Mouse (Mus musculus) midbrain, embryonic 16.5 days (tissue): ENCODE results near the gene Olfr1033. TPM values are rescaled to one million over a fixed set of nuclear protein-coding genes. Genes with fewer than 3 reads are reported as not detected.
"Not testable (repeated sequence)": the region's sequence is repeated elsewhere in the genome, so short reads cannot be mapped to it uniquely, and the experiment has no call there.

Experiments used
- ATAC-seq: fragments of 200-750 bp; cut with Nextera tagmentation; 2 replicates; pipeline ENCODE4 v1.8.0; 2017; ENCODE audit warnings: moderate TSS enrichment
- H3K27ac ChIP-seq: fragments of 300-500 bp; sonication (generic); 2 replicates; pipeline ENCODE4 v1.5.1; 2014; ENCODE audit warnings: mild to moderate bottlenecking, low read length, mixed read lengths
- H3K27me3 ChIP-seq: fragments of 300-500 bp; sonication (generic); 2 replicates; pipeline ENCODE4 v1.6.1; 2014; ENCODE audit warnings: low read depth, low read length, mixed read lengths; ENCODE audit not compliant: control insufficient read depth, insufficient read depth
- H3K36me3 ChIP-seq: fragments of 300-500 bp; sonication (generic); 2 replicates; pipeline ENCODE4 v1.6.1; 2014; ENCODE audit warnings: mild to moderate bottlenecking, low read length, moderate library complexity, mixed read lengths; ENCODE audit not compliant: control insufficient read depth, insufficient read depth
- H3K4me1 ChIP-seq: fragments of 300-500 bp; sonication (generic); 2 replicates; pipeline ENCODE4 v1.6.1; 2014; ENCODE audit warnings: mild to moderate bottlenecking, low read length, mixed read lengths; ENCODE audit not compliant: control insufficient read depth, insufficient read depth
- H3K4me2 ChIP-seq: fragments of 300-500 bp; sonication (generic); 2 replicates; pipeline ENCODE4 v1.6.1; 2014; ENCODE audit warnings: mild to moderate bottlenecking, low read length, mixed read lengths
- H3K4me3 ChIP-seq: fragments of 300-500 bp; sonication (generic); 2 replicates; pipeline ENCODE4 v1.5.1; 2014; ENCODE audit warnings: low read depth, mild to moderate bottlenecking, low read length, moderate library complexity, mixed read lengths
- H3K9ac ChIP-seq: fragments of 300-500 bp; sonication (generic); 2 replicates; pipeline ENCODE4 v1.6.1; 2014; ENCODE audit warnings: low read depth, low read length, mixed read lengths
- H3K9me3 ChIP-seq: fragments of 300-500 bp; sonication (generic); replicated peaks from 2 replicates; pipeline ENCODE4 v1.6.1; 2014; ENCODE audit warnings: mild to moderate bottlenecking, low read length, mixed read lengths; ENCODE audit not compliant: control insufficient read depth, poor library complexity, severe bottlenecking
- WGBS: fragments of 180-500 bp; shearing (Covaris S2); extraction: QIAGEN DNeasy Blood & Tissue Kit; methylation state at CpG from one replicate; pipeline ENCODE4 v1.1.7; 2014; 5-methylcytosine and 5-hydroxymethylcytosine counted together
- polyA plus RNA-seq: library from polyadenylated mRNA; unstranded; fragments of >200 nt; fragmentation: Nextera tagmentation; extraction: Ambion mirVana; gene quantifications from 2 replicates; pipeline ENCODE4 v1.2.1, GENCODE M21; 2015

Olfr1033 gene
- polyA plus RNA-seq = 0.79 TPM in 1 of 2 replicates, not detected in the other

- H3K27me3 ChIP-seq, H3K36me3 ChIP-seq, H3K4me1 ChIP-seq, H3K9me3 ChIP-seq, H3K27ac ChIP-seq, H3K9ac ChIP-seq, ATAC-seq: not testable (repeated sequence)
- WGBS = 0% methylated on average over 10 of the region's 11 CpGs
- Histone ChIP-seq H3K4me2 (peak within 1 kb of the TSS; percentile 51), H3K4me3 (peak within 1 kb of the TSS; percentile 37)
Observed at GRCm38 (mm10) chr2:86020406-86020805, at the start of gene Olfr1033. Gene Olfr1033, plus strand, starts transcription at chr2:86020633.

GRCm38 (mm10) chr2:85973595-85973994 lies 46.8 kb upstream of the Olfr1033 start, which contains the start of gene Olfr1029:
Gene Olfr1029, plus strand, starts transcription at chr2:85973895.
- H3K4me2 ChIP-seq = no peak within 1 kb of the TSS
- WGBS = 84% methylated on average over 2 of the region's 2 CpGs

GRCm38 (mm10) chr2:85978976-85979375 lies 41.5 kb upstream of the Olfr1033 start, which contains the start of gene Olfr1030:
Gene Olfr1030, plus strand, starts transcription at chr2:85979276.
- ATAC-seq = no peak
- WGBS = 73% methylated on average over 1 of the region's 1 CpGs
- Histone ChIP-seq H3K36me3 (no peaks in the 10 kb centered on the region), H3K4me1 (no peaks in the 10 kb centered on the region), H3K9me3 (no peaks in the 10 kb centered on the region), H3K27ac (no peak within 1 kb of the TSS), H3K27me3 (no peaks in the 10 kb centered on the region), H3K9ac (no peak within 1 kb of the TSS), H3K4me2 (no peak within 1 kb of the TSS), H3K4me3 (no peak within 1 kb of the TSS)

More at GRCm38 (mm10) chr2:85973595-85973994, 46.8 kb upstream of the Olfr1033 start, which contains the start of gene Olfr1029:
- H3K9ac ChIP-seq = no peak within 1 kb of the TSS
- no peaks in the 10 kb centered on the region for H3K27me3 ChIP-seq
- no peak for ATAC-seq
- no peaks in the 10 kb centered on the region for H3K36me3 ChIP-seq
- H3K27ac ChIP-seq = no peak within 1 kb of the TSS
- no peak within 1 kb of the TSS for H3K4me3 ChIP-seq
- no peaks in the 10 kb centered on the region for H3K9me3 ChIP-seq
- H3K4me1 ChIP-seq = no peaks in the 10 kb centered on the region

GRCm38 (mm10) chr2:85990004-85990403 lies 30.4 kb upstream of the Olfr1033 start, which contains the start of gene Olfr1031:
Gene Olfr1031, plus strand, starts transcription at chr2:85990304.
- Histone ChIP-seq H3K36me3 (no peaks in the 10 kb centered on the region), H3K4me3 (no peak within 1 kb of the TSS), H3K27ac (no peak within 1 kb of the TSS), H3K9ac (no peak within 1 kb of the TSS), H3K27me3 (no peaks in the 10 kb centered on the region), H3K4me2 (no peak within 1 kb of the TSS), H3K4me1 (no peaks in the 10 kb centered on the region), H3K9me3 (no peaks in the 10 kb centered on the region)
- no peak for ATAC-seq
- WGBS = 66% methylated on average over 3 of the region's 3 CpGs

GRCm38 (mm10) chr2:86005240-86005639 lies 15.2 kb upstream of the Olfr1033 start, which contains the start of gene Olfr1032:
Gene Olfr1032, plus strand, starts transcription at chr2:86005540.
- Histone ChIP-seq H3K4me2 (no peak within 1 kb of the TSS), H3K4me1 (no peaks in the 10 kb centered on the region), H3K9me3 (no peaks in the 10 kb centered on the region), H3K9ac (no peak within 1 kb of the TSS), H3K4me3 (no peak within 1 kb of the TSS), H3K27me3 (no peaks in the 10 kb centered on the region), H3K36me3 (no peaks in the 10 kb centered on the region), H3K27ac (no peak within 1 kb of the TSS)
- ATAC-seq = no peak
- 87% methylated on average over 7 of the region's 7 CpGs for WGBS

GRCm38 (mm10) chr2:86021518-86021917 lies 1.1 kb downstream of the Olfr1033 start:
- not testable (repeated sequence) for ATAC-seq

GRCm38 (mm10) chr2:86045561-86045960 lies 25.1 kb downstream of the Olfr1033 start, which contains the start of gene Olfr1034:
Gene Olfr1034, plus strand, starts transcription at chr2:86045861.
- Histone ChIP-seq H3K4me2 (no peak within 1 kb of the TSS), H3K9me3 (no peaks in the 10 kb centered on the region), H3K9ac (no peak within 1 kb of the TSS), H3K4me1 (no peaks in the 10 kb centered on the region), H3K27ac (no peak within 1 kb of the TSS), H3K4me3 (no peak within 1 kb of the TSS), H3K27me3 (no peaks in the 10 kb centered on the region), H3K36me3 (no peaks in the 10 kb centered on the region)
- ATAC-seq = no peak

More at GRCm38 (mm10) chr2:86021518-86021917, 1.1 kb downstream of the Olfr1033 start:
- H3K9me3 ChIP-seq, H3K4me3 ChIP-seq, H3K4me1 ChIP-seq, H3K36me3 ChIP-seq, H3K4me2 ChIP-seq, H3K27ac ChIP-seq, H3K27me3 ChIP-seq, H3K9ac ChIP-seq: not testable (repeated sequence)
- WGBS = 80% methylated on average over 3 of the region's 9 CpGs

GRCm38 (mm10) chr2:86050777-86051176 lies 30.3 kb downstream of the Olfr1033 start:
- not testable (repeated sequence) for H3K4me3 ChIP-seq, H3K4me1 ChIP-seq, H3K27ac ChIP-seq, H3K27me3 ChIP-seq, H3K9ac ChIP-seq, H3K36me3 ChIP-seq, ATAC-seq, H3K4me2 ChIP-seq, H3K9me3 ChIP-seq

GRCm38 (mm10) chr2:86063766-86064165 lies 43.3 kb downstream of the Olfr1033 start:
- not testable (repeated sequence) for ATAC-seq, H3K9ac ChIP-seq, H3K4me2 ChIP-seq, H3K36me3 ChIP-seq, H3K4me1 ChIP-seq, H3K4me3 ChIP-seq, H3K27me3 ChIP-seq, H3K27ac ChIP-seq, H3K9me3 ChIP-seq
- WGBS = 99% methylated on average over 2 of the region's 2 CpGs
